Mouse (Mus musculus): ENCODE measurements at regions not wholly inside any gene's neighbourhood (a gene's known extent, or its start where the extent isn't known, plus 50 kb on each side); places are given as distances from the start of the nearest gene placed in this dataset.

- Histone ChIP-seq H3K27me3 (ENCODE audit: control insufficient read depth, insufficient read depth, low read length) (no peaks in the 10 kb centered on the region), H3K9me3 (replicated peaks; ENCODE audit: control insufficient read depth, low read length) (no peaks in the 10 kb centered on the region), H3K27ac (ENCODE audit: low read length) (no peak overlapping the region), H3K4me2 (ENCODE audit: low read depth, low read length) (no peak overlapping the region), H3K9ac (ENCODE audit: low read length) (no peak overlapping the region), H3K4me3 (ENCODE audit: low read length) (no peak overlapping the region), H3K4me1 (ENCODE audit: control insufficient read depth, insufficient read depth, low read length) (peaks cover 18% of the 10 kb centered on the region), H3K36me3 (ENCODE audit: control insufficient read depth, insufficient read depth) (no peaks in the 10 kb centered on the region)
- no peak for ATAC-seq (replicated peaks; ENCODE audit: extremely low read depth, insufficient read depth, low FRiP score)
- WGBS: 68% methylated on average over 3 of the region's 3 CpGs
Observed at GRCm38 (mm10) chr5:72222902-72223301, 54.9 kb upstream of the Commd8 start.

- no peaks in the 10 kb centered on the region for H3K27me3 ChIP-seq (ENCODE audit: control insufficient read depth, insufficient read depth, low read length)
- ATAC-seq (replicated peaks; ENCODE audit: extremely low read depth, insufficient read depth, low FRiP score): peak; percentile 55
- peak overlapping the region; percentile 23; the same call in 1 of the 2 replicates for H3K4me2 ChIP-seq (ENCODE audit: low read depth, low read length)
Observed at GRCm38 (mm10) chr5:72219697-72220096, 51.7 kb upstream of the Commd8 start.

GRCm38 (mm10) chr5:72219248-72219647 lies 51.3 kb upstream of the Commd8 start:
- ATAC-seq (replicated peaks; ENCODE audit: extremely low read depth, insufficient read depth, low FRiP score): no peak
- H3K27me3 ChIP-seq (ENCODE audit: control insufficient read depth, insufficient read depth, low read length): no peaks in the 10 kb centered on the region
- peak overlapping the region; percentile 36; the same call in 1 of the 2 replicates for H3K27ac ChIP-seq (ENCODE audit: low read length)
- peak overlapping the region; percentile 23; the same call in 1 of the 2 replicates for H3K4me2 ChIP-seq (ENCODE audit: low read depth, low read length)
- 89% methylated on average over 7 of the region's 7 CpGs for WGBS
- no peak overlapping the region for H3K4me3 ChIP-seq (ENCODE audit: low read length)
- no peak overlapping the region for H3K9ac ChIP-seq (ENCODE audit: low read length)
- no peaks in the 10 kb centered on the region for H3K36me3 ChIP-seq (ENCODE audit: control insufficient read depth, insufficient read depth)
- H3K9me3 ChIP-seq (replicated peaks; ENCODE audit: control insufficient read depth, low read length): no peaks in the 10 kb centered on the region
- H3K4me1 ChIP-seq (ENCODE audit: control insufficient read depth, insufficient read depth, low read length): peaks cover 7% of the 10 kb centered on the region

More at GRCm38 (mm10) chr5:72219697-72220096, 51.7 kb upstream of the Commd8 start:
- H3K4me3 ChIP-seq (ENCODE audit: low read length): no peak overlapping the region
- H3K27ac ChIP-seq (ENCODE audit: low read length): peak overlapping the region; percentile 36; the same call in 1 of the 2 replicates
- 54% methylated on average over 12 of the region's 12 CpGs for WGBS
- H3K36me3 ChIP-seq (ENCODE audit: control insufficient read depth, insufficient read depth): no peaks in the 10 kb centered on the region
- H3K4me1 ChIP-seq (ENCODE audit: control insufficient read depth, insufficient read depth, low read length): peaks cover 12% of the 10 kb centered on the region
- H3K9ac ChIP-seq (ENCODE audit: low read length): no peak overlapping the region
- no peaks in the 10 kb centered on the region for H3K9me3 ChIP-seq (replicated peaks; ENCODE audit: control insufficient read depth, low read length)

Measured in heart, embryonic 16.5 days (tissue).